Mouse (Mus musculus) layer of hippocampus, adult 11-12 months (tissue): Measurements from ENCODE around the gene Hoxa4.
A peak's percentile ranks its signal among the peaks of the same experiment; 100 is the strongest.

Experiments
- DNase-seq: peaks from one replicate; pipeline ENCODE4 v3.0.0; 2022; ENCODE audit warnings: low spot score

The Hoxa4 gene

GRCm38 (mm10) chr6:52228475-52229465 lies 37.2 kb upstream of the Hoxa4 start:
- DNase-seq, result no peak

- DNase-seq, result no peak
Observed at GRCm38 (mm10) chr6:52227470-52228222, 36.1 kb upstream of the Hoxa4 start.

- no peak for DNase-seq
Observed at GRCm38 (mm10) chr6:52226569-52227257, 35.2 kb upstream of the Hoxa4 start.

- no peak for DNase-seq
Observed at GRCm38 (mm10) chr6:52225612-52226568, 34.3 kb upstream of the Hoxa4 start.

- DNase-seq, result no peak
Observed at GRCm38 (mm10) chr6:52224895-52225611, 33.5 kb upstream of the Hoxa4 start.

GRCm38 (mm10) chr6:52223939-52224760 lies 32.6 kb upstream of the Hoxa4 start:
- no peak for DNase-seq

- no peak for DNase-seq
Observed at GRCm38 (mm10) chr6:52222729-52223128, 31.2 kb upstream of the Hoxa4 start.

GRCm38 (mm10) chr6:52221993-52222685 lies 30.6 kb upstream of the Hoxa4 start:
- DNase-seq, result no peak

- DNase-seq, result peak; percentile 81
Observed at GRCm38 (mm10) chr6:52221337-52221992, 29.9 kb upstream of the Hoxa4 start, which contains the start of gene Hoxa7. Hoxa7 (minus strand) TSS chr6:52221854.

- DNase-seq, result no peak
Observed at GRCm38 (mm10) chr6:52220865-52221310, 29.3 kb upstream of the Hoxa4 start.

GRCm38 (mm10) chr6:52220003-52220864 lies 28.7 kb upstream of the Hoxa4 start:
- DNase-seq, result no peak

- DNase-seq, result no peak
Observed at GRCm38 (mm10) chr6:52219234-52219942, 27.8 kb upstream of the Hoxa4 start.

- no peak for DNase-seq
Observed at GRCm38 (mm10) chr6:52218643-52219215, 27.2 kb upstream of the Hoxa4 start.

- DNase-seq, result no peak
Observed at GRCm38 (mm10) chr6:52217895-52218642, 26.5 kb upstream of the Hoxa4 start.

- no peak for DNase-seq
Observed at GRCm38 (mm10) chr6:52217459-52217768, 25.9 kb upstream of the Hoxa4 start.
